Mouse (Mus musculus) erythroblast, embryonic 14.5 days (primary cell): ENCODE results near the gene Rftn1. TPM values are rescaled to one million over a fixed set of nuclear protein-coding genes. Genes with fewer than 3 reads are reported as not detected.
"Not testable (repeated sequence)": the region's sequence is repeated elsewhere in the genome, so short reads cannot be mapped to it uniquely, and the experiment has no call there.

ENCODE experiments used
- H3K27me3 ChIP-seq: 2 replicates; pipeline ENCODE4 v1.6.1; 2012; ENCODE audit warnings: inconsistent platforms; ENCODE audit not compliant: control insufficient read depth
- H3K36me3 ChIP-seq: 2 replicates; pipeline ENCODE4 v1.6.1; 2012; ENCODE audit warnings: mild to moderate bottlenecking, inconsistent platforms; ENCODE audit not compliant: control insufficient read depth
- H3K4me1 ChIP-seq: 2 replicates; pipeline ENCODE4 v1.6.1; 2012; ENCODE audit warnings: inconsistent platforms; ENCODE audit not compliant: control insufficient read depth
- H3K4me3 ChIP-seq: replicated peaks from 2 replicates; pipeline ENCODE3; 2012; ENCODE audit warnings: moderate library complexity, mild to moderate bottlenecking, inconsistent platforms
- H3K9me3 ChIP-seq: 2 replicates; pipeline ENCODE4 v1.6.1; 2012; ENCODE audit warnings: low read length, inconsistent platforms, mixed read lengths; ENCODE audit not compliant: control insufficient read depth
- GATA1 ChIP-seq: IDR thresholded peaks from 2 replicates; pipeline ENCODE4 v1.6.1; 2012; ENCODE audit warnings: low read length, inconsistent platforms, mixed read lengths
- TAL1 ChIP-seq: IDR thresholded peaks from 3 replicates; pipeline ENCODE4 v1.6.1; 2012; ENCODE audit warnings: low read length, inconsistent platforms, mixed read lengths
- polyA plus RNA-seq: library from polyadenylated mRNA; stranded (reverse); fragments of >175 nt; gene quantifications from 2 replicates; pipeline ENCODE4 v1.2.3, GENCODE M21; 2012

Gene Rftn1
- polyA plus RNA-seq, 1 experiment = 0.10 TPM

DNA sequence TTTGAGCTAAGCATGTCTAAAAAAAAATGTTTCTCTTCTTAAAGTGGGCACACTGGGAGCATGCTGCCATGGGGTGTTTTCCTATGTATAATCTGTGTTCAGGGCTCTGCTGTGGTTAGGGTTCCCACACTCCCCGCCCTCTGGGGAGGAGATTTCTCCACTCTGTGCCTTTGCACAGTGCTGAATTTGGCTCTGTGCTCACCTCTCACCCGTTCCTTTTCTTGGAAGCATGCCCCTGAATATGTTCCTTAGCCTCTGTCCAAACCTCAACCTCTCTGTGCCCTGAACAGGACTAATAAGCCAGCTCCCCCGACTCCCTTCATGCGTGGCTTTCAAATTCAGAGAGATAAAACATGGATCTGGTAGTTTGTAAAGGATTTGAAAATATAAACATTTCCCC lies 39.1 kb upstream of the Rftn1 start:
- Histone ChIP-seq H3K9me3 (no peaks in the 10 kb centered on the region), H3K4me3 (no peak overlapping the region), H3K4me1 (no peaks in the 10 kb centered on the region), H3K27me3 (no peaks in the 10 kb centered on the region), H3K36me3 (no peaks in the 10 kb centered on the region)
- TF ChIP-seq GATA1 = no peak
- no peak for TF ChIP-seq TAL1

DNA sequence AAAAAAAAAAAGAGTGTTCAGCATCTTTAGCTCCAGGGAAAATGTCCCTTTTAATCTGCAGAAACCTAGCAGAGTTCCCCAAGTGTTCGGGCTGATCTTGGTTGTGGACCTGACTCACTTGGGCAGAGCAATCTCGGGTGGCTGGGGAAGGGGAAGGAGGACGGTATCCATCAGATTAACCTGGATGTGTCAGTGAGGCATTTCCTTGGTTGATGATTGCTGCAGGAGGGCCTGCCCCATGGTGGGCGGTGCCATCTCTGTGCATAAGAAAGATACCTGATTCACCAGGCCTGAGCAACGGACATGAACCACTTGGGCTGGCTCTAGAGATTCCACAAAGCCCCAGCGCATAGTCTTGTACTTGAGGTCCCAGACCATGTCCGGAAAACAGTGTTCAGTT lies 36.9 kb upstream of the Rftn1 start:
- no peaks in the 10 kb centered on the region for H3K27me3 ChIP-seq
- no peaks in the 10 kb centered on the region for H3K36me3 ChIP-seq
- H3K4me3 ChIP-seq = no peak overlapping the region
- TF ChIP-seq GATA1 = no peak
- no peaks in the 10 kb centered on the region for H3K4me1 ChIP-seq
- no peaks in the 10 kb centered on the region for H3K9me3 ChIP-seq

DNA sequence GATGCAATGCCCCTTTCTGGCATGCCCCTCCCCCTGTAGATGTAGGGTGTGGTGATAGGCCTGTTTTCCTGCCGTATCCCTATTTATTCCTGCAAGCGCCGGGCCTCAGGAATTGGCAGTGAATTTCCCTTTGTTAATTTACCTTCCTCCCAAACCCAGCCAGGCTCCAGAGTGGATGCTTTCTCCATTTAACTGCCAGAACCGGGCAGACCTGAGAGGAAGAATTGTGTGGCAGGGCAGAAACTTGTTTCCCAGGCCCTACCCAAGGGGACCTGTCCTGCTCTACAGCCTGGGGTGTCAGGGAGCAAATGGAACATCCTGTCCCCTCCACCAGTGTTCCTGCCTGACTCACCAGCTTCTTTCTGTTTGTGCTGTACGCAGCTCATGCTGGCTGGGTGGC lies 34.2 kb upstream of the Rftn1 start:
- Histone ChIP-seq H3K4me1 (no peaks in the 10 kb centered on the region), H3K4me3 (no peak overlapping the region), H3K27me3 (no peaks in the 10 kb centered on the region), H3K36me3 (no peaks in the 10 kb centered on the region), H3K9me3 (no peaks in the 10 kb centered on the region)
- no peak for TF ChIP-seq GATA1
- TF ChIP-seq TAL1 = no peak

DNA sequence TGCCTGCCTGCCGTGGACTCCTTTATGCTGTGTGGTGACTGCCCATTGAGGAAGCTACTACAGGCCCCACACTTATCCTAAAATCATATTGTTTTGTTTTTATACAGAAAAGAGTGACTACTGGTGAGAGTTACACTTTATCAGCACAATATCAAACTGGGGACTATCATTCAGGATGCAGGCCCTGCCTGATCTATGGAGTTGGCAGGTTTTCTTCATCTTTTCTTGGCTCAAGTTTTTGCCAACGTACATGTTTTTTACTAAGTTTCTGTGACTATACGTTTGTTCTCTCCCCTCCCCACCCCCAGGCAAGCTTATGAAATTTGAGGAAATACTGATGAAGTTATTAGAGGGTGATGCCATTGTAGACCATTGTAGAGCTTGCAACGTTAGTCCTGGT lies 27.5 kb upstream of the Rftn1 start:
- Histone ChIP-seq H3K4me3 (no peak overlapping the region), H3K27me3 (no peaks in the 10 kb centered on the region), H3K4me1 (no peaks in the 10 kb centered on the region), H3K9me3 (no peaks in the 10 kb centered on the region), H3K36me3 (no peaks in the 10 kb centered on the region)
- TF ChIP-seq TAL1 (no peak), GATA1 (no peak)

DNA sequence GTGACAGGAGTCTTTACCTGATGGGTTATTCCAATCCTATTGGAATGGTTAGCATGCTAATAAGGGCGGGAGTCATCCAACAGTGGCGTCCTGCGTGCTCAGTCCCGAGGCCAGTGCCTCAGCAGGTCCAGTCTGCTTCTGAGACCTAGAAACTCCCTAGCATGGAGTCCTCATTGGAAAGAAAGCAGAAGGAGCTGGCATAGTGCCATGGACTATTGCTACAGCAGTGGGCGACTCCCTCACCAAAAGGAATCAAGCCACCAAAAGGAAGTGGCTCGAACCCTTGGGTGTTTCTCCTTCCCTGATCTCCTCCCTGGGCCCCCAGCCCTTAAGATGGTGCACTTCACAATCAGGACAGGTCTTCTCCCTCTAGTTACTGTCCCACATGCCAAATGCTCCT lies 24.6 kb upstream of the Rftn1 start:
- no peaks in the 10 kb centered on the region for H3K9me3 ChIP-seq
- TF ChIP-seq TAL1 (no peak), GATA1 (no peak)
- H3K4me1 ChIP-seq = no peaks in the 10 kb centered on the region
- no peaks in the 10 kb centered on the region for H3K27me3 ChIP-seq
- H3K36me3 ChIP-seq = no peaks in the 10 kb centered on the region
- H3K4me3 ChIP-seq = no peak overlapping the region

DNA sequence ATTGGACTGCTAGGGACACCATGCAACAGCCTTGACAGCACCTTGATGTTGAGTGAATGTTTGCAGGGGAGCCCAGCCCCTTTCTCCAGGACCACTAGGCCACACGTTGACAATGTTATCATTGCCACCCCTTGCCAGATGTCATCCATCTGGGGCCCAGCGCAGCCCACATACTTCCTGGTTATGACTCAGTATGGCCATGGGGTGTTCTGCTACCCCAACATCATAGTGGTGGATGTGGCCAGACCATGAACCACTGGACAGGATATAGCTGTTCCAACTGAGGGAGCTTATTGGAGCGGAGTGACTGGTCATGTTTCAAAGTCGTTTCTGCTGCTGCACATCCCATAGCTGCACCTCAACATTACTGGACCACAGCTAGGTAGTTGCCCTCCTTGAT lies 22.6 kb upstream of the Rftn1 start:
- no peak overlapping the region for H3K4me3 ChIP-seq
- H3K9me3 ChIP-seq = no peaks in the 10 kb centered on the region
- H3K27me3 ChIP-seq = no peaks in the 10 kb centered on the region
- no peaks in the 10 kb centered on the region for H3K36me3 ChIP-seq
- no peaks in the 10 kb centered on the region for H3K4me1 ChIP-seq
- TF ChIP-seq TAL1 = no peak
- no peak for TF ChIP-seq GATA1

DNA sequence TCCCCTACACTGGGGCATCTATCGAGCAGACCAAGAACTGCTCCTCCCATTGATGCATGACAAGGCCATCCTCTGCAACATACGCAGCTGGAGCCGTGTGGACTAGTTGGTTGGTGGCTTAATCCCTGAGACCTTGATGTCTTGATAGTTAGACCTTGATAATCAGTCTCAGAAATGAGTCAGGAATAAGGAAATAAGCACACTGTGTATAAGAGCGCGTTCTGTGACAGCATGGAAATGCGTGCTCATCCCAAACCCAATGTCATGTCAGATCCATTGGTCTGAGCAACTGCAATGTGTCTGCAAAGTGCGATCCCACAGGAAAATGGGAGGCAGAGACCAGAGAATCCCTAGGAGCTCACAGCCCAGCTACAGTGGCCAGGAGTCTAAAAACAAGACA lies 21.3 kb upstream of the Rftn1 start:
- Histone ChIP-seq H3K36me3 (no peaks in the 10 kb centered on the region), H3K4me3 (no peak overlapping the region), H3K4me1 (no peaks in the 10 kb centered on the region), H3K9me3 (no peaks in the 10 kb centered on the region), H3K27me3 (no peaks in the 10 kb centered on the region)
- TF ChIP-seq GATA1 (no peak), TAL1 (no peak)

DNA sequence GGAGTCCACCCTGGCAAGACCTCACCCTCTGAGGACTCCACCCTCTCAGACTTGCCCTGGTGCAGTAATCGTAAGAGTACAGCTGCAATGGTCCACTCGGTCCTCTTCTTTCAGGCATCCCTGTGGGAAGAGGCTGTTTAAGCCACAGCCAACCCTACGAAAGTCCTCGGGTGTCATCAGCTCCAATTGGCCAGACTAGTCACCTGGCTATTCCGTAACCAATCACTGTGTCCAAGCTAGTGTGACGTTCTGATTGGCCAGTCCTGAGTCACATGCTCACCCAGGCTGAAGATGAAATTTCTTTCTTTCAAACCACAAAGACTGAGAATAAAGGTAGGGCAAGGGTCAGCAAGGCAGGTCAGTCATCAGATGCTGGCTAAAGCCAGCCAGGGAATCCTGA lies 19.4 kb upstream of the Rftn1 start:
- Histone ChIP-seq H3K27me3 (no peaks in the 10 kb centered on the region), H3K4me1 (no peaks in the 10 kb centered on the region), H3K36me3 (no peaks in the 10 kb centered on the region), H3K9me3 (no peaks in the 10 kb centered on the region), H3K4me3 (no peak overlapping the region)
- no peak for TF ChIP-seq GATA1
- no peak for TF ChIP-seq TAL1

DNA sequence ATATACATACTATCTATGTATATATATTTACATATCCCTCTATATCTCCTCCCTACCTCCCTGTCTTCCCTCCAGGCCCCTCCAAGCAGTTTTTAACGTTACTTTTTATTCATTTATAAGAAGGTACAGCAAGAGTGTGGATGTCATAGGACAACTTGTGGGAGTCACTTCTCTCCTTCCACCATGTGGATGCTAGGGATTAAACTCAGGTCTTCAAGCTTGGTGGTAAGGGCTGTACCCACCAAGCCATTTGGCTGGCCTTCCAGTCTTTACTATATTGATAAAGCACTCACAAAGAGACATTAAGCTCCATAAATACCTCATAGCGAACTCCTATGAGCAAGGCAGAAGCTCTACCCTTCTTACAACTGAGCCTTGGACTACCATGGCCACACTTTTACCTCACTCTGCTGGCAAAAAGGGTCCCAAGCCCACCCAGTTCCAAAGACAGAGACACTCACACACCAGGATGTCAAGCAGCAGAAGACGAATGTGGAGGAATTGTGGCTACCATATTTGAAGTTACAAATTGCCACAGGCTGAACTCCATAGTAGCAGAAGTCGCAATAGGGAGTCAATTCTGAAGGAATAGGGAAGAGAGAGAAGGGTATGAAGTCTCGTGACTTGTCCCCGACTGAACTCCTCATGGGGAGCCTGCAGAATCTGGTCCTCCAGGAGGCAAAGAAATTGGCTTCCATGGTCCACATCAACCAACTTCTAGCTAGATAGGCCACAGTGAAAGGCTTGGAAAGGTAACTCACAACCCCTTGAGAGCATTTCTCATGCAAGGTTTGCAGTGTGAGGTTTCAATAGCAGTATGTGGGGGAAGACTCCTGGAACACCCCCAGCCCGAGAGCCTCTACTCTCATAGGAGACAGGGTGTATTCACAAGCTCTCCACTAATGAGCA lies 17.9 kb upstream of the Rftn1 start:
- Histone ChIP-seq H3K9me3 (no peaks in the 10 kb centered on the region), H3K4me1 (no peaks in the 10 kb centered on the region), H3K4me3 (no peak overlapping the region), H3K36me3 (no peaks in the 10 kb centered on the region), H3K27me3 (no peaks in the 10 kb centered on the region)
- no peak for TF ChIP-seq TAL1
- no peak for TF ChIP-seq GATA1

DNA sequence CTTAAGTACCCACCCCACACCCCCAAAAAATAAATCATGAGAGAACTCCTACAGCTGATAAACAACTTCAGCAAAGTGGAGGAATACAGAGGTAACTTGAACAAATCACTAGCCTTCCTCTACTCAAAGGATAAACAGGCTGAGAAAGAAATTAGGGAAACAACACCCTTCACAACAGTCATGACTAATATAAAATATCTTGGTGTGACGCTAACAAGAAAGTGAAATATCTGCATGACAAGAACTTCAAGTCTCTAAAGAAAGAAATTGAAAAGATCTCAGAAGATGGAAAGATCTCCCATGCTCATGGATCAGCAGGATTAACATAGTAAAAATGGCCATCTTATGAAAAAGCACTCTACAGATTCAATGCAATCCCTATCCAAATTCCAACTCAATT lies 15.8 kb upstream of the Rftn1 start:
- H3K4me1 ChIP-seq, H3K4me3 ChIP-seq, H3K9me3 ChIP-seq, H3K36me3 ChIP-seq, H3K27me3 ChIP-seq: not testable (repeated sequence)

DNA sequence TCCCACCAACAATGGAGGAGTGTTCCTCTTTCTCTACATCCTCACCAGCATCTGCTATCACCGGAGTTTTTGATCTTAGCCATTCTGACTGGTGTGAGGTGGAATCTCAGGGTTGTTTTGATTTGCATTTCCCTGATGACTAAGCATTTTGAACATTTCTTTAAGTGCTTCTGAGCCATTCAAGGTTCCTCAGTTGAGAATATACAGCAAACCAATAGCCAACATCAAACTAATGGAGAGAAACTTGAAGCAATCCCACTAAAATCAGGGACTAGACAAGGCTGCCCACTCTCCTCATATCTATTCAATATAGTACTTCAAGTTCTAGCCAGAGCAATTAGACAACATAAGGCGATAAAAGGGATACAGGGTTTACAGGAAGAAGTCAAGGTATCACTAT lies 15.4 kb upstream of the Rftn1 start:
- not testable (repeated sequence) for H3K4me1 ChIP-seq, H3K27me3 ChIP-seq, H3K36me3 ChIP-seq, H3K9me3 ChIP-seq, H3K4me3 ChIP-seq
